Mouse (Mus musculus): ENCODE measurements around the gene Cort. TPM values are rescaled to one million over a fixed set of nuclear protein-coding genes. Genes with fewer than 3 reads are reported as not detected.

Gene Cort
- polyA plus RNA-seq, 1 experiment: 5.8 TPM

DNA sequence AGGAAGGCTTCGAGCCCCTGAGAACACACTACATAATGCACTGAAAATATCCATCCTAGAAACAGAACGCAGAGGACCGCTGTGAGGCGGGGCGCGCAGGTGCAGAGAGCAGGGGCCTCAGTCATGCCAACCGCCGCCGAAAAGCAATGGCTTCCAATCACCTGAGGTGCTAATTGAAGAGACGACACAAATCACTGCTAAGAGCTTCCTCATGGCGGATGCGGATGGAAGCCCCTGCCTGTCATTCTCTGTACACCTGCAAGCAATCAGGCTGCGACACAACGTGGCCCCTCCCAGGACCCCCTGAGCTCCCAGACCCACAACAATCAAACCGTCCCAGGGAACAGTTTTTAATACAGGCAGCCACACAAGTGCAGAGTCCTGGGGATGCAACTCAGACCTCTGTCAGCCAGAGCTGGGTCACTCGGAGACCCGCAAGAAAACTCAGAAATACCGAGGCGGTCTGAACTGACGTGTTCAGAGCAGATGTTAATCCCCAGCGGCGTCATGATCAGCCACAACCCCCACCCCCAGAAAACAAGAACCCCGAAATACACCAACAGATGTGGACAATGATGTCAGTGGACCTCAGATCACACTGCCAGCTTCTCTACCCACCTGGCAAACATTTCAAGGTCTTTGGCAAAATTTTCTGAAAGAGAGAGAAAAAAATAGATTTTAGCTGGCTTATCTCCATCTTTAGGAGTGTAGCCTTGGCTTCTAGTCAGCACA lies 4.6 kb upstream of the Cort start:
- TF ChIP-seq GATA1 (IDR thresholded peaks at IDR 0.05; ENCODE audit: low read length): no peak

DNA sequence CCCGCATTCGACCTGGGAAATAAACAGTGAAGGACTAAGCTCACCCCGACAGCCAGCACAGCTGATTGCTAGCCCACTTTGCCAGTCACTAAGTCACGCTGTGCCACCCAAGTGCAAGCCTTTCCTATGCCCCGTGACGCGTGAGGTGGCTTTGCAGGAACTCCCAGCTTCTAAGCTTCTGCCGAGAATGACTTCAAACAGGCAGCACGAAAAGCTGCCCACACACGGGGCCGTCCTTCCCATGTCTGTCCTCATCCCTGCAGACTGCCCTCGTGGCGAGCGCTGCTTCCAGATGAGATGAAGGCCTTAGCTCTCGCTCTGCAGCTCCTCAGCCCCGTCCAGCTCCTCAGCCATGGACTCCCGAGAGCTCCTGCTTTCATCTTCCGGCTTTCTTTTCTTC lies 1.9 kb upstream of the Cort start:
- TF ChIP-seq GATA1 (IDR thresholded peaks at IDR 0.05; ENCODE audit: low read length): no peak

DNA sequence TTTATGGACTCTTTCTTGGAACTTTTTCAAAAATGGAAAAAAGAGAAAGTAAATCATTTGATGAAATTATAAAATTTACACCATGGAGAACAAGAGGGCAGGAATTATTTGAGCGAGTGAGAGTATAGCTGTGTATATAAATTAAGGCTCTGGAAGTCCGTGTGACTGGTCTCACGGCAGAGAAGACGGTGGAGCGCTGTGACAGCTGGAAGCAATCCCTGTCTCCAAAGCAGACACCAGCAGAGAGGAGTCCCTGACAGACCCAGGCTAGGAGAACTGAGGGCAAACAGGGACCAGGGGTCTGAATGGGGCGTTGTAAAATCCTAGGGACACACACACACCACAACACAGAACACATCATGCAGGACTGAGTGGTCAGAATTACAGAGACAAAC lies 451 bp downstream of the Cort start:
- TF ChIP-seq GATA1 (IDR thresholded peaks at IDR 0.05; ENCODE audit: low read length): no peak

DNA sequence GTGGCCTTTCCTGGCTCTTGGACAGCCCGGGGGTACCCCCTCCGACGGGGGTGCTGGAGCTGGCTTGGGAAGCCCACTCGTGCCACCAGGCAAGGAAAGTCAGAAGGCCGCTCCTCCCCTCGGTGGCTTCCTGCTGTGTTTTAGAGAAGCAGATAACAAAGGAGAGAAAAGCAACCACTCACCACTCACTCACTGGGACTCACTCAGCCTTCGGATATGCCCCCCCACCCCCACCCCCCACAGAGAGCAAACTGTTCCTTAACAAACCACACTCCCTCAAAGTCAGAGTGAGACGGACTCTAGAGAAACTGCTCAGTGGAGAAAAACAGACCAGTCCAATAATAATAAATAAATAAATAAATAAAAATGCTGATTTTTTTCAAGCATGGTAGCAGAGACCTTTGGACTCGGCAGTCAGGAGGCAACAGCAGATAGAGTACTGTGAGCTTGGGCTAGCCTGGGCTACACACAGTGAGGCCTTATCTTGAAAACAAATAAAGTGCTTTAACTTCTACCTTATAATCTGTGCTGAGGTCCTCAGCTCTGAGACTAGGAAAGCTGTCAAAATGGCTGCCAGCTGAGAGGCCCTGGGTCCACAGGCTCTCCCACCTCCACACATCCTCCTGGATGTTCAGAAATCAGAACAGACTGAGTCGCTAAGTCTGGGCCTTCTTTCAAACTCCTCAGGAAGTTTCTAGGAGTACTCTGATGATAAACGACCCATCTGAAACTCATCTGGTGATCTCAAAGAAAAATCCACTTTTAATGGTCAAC lies 1.0 kb downstream of the Cort start:
- no peak for TF ChIP-seq GATA1 (IDR thresholded peaks at IDR 0.05; ENCODE audit: low read length)

DNA sequence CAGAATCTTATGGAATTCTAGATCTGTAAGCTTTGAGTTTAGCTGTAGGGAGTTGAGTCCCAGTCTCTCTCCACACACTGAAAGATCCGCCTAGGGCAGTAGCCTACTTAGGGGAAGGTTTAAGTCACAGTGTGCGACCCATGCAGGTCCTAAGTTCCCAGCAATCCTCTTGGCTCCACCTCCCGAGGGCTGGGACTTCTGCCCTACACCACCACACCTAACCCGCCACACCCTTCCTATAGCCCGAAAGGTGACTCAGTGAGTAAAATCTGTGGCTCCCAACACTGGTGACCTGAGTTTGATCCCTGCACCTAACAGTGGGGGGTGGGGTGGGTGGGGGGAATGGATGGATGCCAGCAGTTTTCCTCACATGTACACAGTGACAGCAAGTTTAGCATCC lies 3.1 kb downstream of the Cort start:
- no peak for TF ChIP-seq GATA1 (IDR thresholded peaks at IDR 0.05; ENCODE audit: low read length)

DNA sequence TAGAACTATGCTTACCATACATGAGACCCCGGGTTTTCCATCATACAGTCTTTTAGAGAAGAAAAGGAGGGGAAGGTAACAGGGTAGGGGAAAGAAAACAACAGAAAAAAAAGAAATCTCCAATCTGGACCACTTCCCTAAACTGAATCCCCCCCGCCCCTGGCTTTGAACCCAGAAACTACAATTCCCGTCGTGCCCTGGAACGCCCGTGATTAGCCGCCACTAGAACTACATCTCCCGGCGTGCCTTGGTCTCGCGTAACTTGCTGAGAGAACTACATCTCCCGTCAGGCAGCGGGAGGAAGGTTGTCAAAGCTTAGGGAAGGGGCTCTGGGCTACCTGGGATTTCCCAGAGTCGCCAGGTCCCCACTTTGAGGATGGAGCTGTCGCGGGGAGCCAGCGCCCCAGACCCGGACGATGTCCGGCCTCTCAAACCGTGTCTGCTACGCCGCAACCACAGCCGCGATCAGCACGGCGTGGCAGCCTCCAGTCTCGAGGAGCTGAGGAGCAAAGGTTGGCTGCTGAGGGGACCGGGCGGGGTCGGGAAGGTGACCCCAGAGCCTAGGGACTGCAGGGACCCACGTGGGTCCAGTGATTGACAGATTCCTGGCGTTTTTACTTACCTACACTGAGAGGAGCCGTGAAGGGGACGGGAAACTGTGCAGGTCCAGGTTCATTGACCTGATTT lies 22.5 kb downstream of the Cort start, which contains the start of gene Dffa:
Gene Dffa, plus strand, starts transcription at position 272 of the 687 bp plus-strand sequence.
- no peak for TF ChIP-seq GATA1 (IDR thresholded peaks at IDR 0.05; ENCODE audit: low read length)

DNA sequence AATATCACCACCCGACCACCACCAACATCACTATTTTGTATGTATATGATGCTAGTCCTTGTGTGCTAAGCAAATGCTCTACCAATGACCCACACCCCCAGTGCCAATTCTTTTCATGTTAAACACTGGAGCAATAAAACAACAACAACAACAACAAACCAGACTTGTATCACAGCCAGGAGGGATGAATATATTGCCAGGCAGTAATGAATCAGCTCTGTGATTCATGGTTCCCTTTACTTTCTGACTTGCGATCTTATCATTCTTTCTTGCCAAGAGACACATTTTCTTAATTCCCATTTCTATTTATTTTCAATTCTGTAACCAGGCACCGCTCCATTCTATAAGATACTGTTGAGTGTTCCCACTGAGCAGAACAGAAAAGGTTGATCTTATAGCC lies 25.1 kb downstream of the Cort start:
- no peak for TF ChIP-seq GATA1 (IDR thresholded peaks at IDR 0.05; ENCODE audit: low read length)

DNA sequence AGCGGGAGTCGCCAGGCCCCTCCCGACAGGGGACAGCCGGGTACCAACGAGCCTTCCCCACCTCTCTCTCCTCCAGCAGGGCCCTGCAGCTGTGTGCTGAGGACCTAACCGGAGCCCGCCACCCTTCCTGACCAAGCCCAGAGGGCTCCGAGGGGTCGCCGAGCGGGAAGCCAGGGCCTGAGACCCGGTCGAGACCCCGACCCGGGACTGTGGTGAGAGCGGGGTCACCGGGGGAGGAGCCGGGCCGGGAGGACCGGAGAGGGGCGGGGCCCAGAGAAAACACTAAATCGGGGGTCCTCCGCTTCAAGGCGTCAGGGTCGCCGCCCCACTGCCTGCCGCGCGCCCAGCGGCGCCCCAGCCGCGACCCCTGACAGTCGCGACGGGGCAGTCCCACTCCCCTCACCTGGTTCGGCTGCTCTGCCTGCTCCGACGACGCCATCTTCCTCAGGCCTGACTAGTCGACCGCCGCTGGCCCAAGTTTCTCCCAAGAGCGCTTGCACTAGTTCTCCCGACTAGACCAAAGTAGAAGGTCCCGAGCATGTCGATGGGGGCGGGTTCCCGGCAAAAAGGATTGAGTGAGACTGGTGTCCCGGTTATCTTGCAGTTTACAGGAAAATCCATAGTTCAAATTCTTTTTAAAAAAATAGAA lies 27.1 kb downstream of the Cort start, which contains the start of gene Pex14:
Gene Pex14, minus strand, starts transcription at position 508 of the 649 bp plus-strand sequence.
- TF ChIP-seq GATA1 (IDR thresholded peaks at IDR 0.05; ENCODE audit: low read length): no peak

DNA sequence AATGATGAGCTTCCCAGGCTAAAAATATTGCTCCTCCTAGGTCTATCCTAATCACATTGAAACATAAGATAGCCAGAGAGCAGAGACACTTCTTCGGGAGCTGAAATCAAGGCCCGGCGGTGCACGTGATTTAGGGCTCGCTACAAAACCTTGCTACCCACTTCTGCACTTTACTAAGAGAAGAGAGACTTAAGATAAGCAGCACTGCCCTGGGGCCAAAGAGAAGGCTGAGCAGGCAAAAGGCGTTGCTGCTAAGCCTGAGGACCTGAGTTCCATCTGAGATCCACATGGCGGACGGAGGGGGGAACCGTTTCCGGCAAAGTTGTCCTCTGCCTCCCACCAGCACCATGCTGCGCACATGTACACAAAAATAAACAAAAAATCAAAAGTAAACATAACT lies 28.0 kb downstream of the Cort start:
- no peak for TF ChIP-seq GATA1 (IDR thresholded peaks at IDR 0.05; ENCODE audit: low read length)

DNA sequence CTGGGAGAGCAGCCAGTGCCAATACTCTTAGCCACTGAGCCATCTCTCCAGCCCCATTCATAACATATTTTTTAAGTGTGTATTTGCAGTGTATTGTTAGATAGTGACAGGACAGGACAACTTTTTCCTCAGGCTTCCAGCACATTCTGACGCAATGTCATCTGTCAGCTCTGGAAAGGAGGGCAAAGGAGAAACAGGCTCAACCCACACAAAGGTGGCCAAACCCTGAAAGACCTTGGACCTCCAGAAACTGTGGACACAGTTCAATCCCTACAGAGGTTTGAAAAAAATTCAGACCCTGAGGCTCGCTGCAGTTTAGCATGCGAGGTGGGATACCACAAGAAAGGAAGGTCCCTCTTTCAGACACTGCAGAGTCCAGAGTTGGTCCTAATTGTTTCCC lies 28.6 kb downstream of the Cort start:
- TF ChIP-seq GATA1 (IDR thresholded peaks at IDR 0.05; ENCODE audit: low read length): no peak

DNA sequence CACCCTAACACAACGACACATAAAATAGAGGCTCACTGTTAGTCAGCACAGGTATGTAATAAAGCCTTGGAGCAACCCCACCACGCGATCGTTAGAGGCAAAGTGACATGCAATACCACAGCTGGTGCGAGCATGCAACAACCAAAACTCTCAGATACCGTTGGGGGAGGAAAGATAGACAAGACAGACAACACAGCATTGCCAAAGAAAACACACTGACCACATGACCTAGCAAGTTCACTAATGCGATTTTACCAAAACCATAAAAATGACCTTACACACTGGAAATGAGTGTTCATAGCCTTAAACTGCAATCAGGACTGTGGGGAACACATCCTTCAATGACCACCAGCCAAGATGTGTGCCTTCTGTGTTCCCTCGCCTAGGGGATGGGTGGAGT lies 35.2 kb downstream of the Cort start:
- TF ChIP-seq GATA1 (IDR thresholded peaks at IDR 0.05; ENCODE audit: low read length): no peak

DNA sequence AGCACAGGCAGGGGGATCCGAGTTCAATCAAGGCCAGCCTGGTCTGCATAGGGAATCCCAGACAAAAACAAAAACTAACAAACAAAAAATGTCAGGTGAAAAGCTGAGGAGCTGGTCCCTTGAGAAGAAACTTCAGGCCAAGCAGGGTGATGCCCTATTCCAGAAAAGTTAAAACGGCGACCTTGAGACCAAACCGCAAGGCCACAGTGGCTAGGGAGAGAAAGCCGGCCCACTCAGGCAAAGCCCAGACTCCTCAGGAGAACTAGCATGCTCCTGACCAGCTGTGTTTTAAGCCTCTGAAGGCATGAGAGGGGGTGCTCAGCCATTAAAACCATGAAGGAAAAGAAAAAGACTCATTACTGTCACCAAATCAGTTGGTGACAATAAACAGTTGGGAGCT lies 41.2 kb downstream of the Cort start:
- TF ChIP-seq GATA1 (IDR thresholded peaks at IDR 0.05; ENCODE audit: low read length): no peak

DNA sequence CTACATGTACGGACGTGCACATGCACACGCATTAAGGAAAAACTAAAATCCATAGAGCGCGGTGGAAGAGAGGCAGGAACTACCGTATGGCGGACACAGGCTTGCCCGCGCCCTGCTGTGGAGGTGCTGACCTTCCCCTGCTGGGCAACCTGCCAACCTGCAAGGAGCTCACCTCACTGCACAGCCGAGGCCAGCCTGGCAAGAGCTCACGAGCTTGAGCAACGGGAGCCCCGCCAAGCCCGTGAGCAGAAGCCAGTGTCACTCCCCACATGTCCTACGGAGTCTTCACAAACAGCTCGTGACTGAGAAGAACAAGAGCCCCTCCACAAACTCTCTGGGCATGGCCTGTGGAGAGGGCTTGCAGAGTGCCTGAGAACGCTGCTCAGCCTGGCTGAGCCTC lies 45.0 kb downstream of the Cort start:
- TF ChIP-seq GATA1 (IDR thresholded peaks at IDR 0.05; ENCODE audit: low read length): no peak

DNA sequence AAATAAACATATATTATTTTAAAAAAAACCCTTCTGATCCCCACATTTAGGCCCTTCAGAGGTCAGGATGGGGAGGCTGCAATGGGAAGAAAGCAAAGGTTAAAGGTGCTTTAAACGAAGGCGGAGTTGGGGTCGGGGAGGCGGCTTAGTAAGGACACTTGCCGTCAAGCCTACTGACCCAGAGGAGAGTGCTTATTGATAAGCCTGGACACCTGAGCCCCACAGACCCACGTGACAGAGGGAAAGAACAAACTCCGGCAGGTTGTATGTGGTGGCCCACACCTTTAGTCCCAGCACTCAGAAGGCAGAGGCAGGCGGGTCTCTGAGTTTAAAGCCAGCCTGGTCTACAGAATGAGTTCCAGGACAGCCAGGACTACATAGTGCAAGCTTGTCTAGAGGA lies 46.5 kb downstream of the Cort start:
- TF ChIP-seq GATA1 (IDR thresholded peaks at IDR 0.05; ENCODE audit: low read length): no peak

DNA sequence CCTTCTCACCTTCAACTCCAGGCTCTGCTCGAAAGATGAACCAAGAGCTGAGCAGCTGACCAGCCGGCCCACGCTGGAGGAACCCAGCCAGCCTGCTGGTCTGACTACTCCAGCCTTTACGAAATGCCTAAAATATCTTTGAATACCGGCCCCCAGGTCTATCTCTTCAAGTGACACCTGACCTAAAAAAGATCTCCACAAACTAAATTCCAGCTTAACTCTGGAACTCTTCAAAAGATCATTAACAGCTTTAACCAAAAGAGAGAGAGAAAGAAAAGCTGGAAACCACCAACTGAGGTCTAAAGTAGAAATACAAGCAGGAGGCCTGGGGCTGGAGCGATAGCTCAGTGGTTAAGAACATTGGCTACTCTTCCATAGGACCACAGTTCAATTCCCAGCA lies 46.9 kb downstream of the Cort start:
- TF ChIP-seq GATA1 (IDR thresholded peaks at IDR 0.05; ENCODE audit: low read length): no peak

DNA sequence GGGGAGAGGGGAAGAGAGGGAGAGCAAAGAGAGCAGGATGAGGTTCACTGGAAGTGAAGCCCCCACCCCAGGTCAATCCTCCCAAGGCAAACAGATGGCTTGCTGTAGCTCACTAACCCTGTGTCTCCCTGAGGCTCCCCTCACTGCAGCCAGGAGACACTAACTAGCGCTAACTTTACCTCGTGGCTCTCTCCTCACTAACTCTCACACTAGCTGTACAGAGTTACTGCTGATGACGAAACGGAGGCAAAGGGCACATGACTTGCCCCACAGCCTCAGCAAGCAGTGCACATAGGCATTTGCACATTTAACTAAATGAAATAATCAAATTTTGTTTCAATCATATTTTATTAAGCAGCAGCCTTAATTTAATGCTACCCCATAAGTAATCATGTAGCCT lies 48.3 kb downstream of the Cort start:
- no peak for TF ChIP-seq GATA1 (IDR thresholded peaks at IDR 0.05; ENCODE audit: low read length)
